Mouse (Mus musculus) heart, embryonic 14.5 days (tissue): ENCODE data around the gene Tekt4. TPM values are rescaled to one million over a fixed set of nuclear protein-coding genes. Genes with fewer than 3 reads are reported as not detected.
A peak's percentile ranks its signal among the peaks of the same experiment; 100 is the strongest.

ENCODE experiments used
- ATAC-seq: fragments of 200-750 bp; cut with Nextera tagmentation; 2 replicates; pipeline ENCODE4 v1.8.0; 2017; ENCODE audit warnings: low read depth, moderate TSS enrichment; ENCODE audit not compliant: insufficient number of reproducible peaks, insufficient read depth, low FRiP score
- H3K27ac ChIP-seq, 2 experiments: fragments of 200-500 bp in 1 of 2; fragments of 300-500 bp in 1 of 2; sonication (generic) in 1 of 2; replicated peaks in 1 of 2; 2 replicates each; pipeline ENCODE4 v1.5.1; 2012 to 2014; ENCODE audit warnings: low read depth in 2 of 2, low read length in 2 of 2, control low read depth in 1 of 2, mild to moderate bottlenecking in 1 of 2, mixed read lengths in 1 of 2; ENCODE audit not compliant: control insufficient read depth in 1 of 2, insufficient read depth in 1 of 2
- H3K27me3 ChIP-seq: fragments of 300-500 bp; sonication (generic); 2 replicates; pipeline ENCODE4 v1.6.1; 2014; ENCODE audit warnings: mild to moderate bottlenecking, low read length, control low read depth; ENCODE audit not compliant: control insufficient read depth, insufficient read depth
- H3K36me3 ChIP-seq: fragments of 300-500 bp; sonication (generic); 2 replicates; pipeline ENCODE4 v1.6.1; 2014; ENCODE audit warnings: mild to moderate bottlenecking, control low read depth, low read length, mixed read lengths; ENCODE audit not compliant: control insufficient read depth, insufficient read depth
- H3K4me1 ChIP-seq, 2 experiments: fragments of 200-500 bp in 1 of 2; fragments of 300-500 bp in 1 of 2; sonication (generic) in 1 of 2; 2 replicates each; pipeline ENCODE4 v1.6.1; 2012 to 2014; ENCODE audit warnings: low read length in 2 of 2, control low read depth in 1 of 2, mixed read lengths in 1 of 2; ENCODE audit not compliant: control insufficient read depth in 2 of 2, insufficient read depth in 2 of 2
- H3K4me2 ChIP-seq: fragments of 300-500 bp; sonication (generic); 2 replicates; pipeline ENCODE4 v1.6.1; 2014; ENCODE audit warnings: mild to moderate bottlenecking, low read length
- H3K4me3 ChIP-seq, 2 experiments: fragments of 200-500 bp in 1 of 2; fragments of 300-500 bp in 1 of 2; sonication (generic) in 1 of 2; 2 replicates each; pipeline ENCODE4 v1.5.1; 2012 to 2014; ENCODE audit warnings: low read length in 2 of 2, mild to moderate bottlenecking in 2 of 2, control low read depth in 1 of 2, low read depth in 1 of 2, moderate library complexity in 1 of 2; ENCODE audit not compliant: control insufficient read depth in 1 of 2, insufficient read depth in 1 of 2
- H3K9ac ChIP-seq: fragments of 300-500 bp; sonication (generic); 2 replicates; pipeline ENCODE4 v1.6.1; 2014; ENCODE audit warnings: mild to moderate bottlenecking, low read length
- H3K9me3 ChIP-seq: fragments of 300-500 bp; sonication (generic); 2 replicates; pipeline ENCODE4 v1.6.1; 2016; ENCODE audit warnings: low read length, control low read depth; ENCODE audit not compliant: control insufficient read depth
- WGBS: fragments of 180-500 bp; shearing (Covaris S2); extraction: QIAGEN DNeasy Blood & Tissue Kit; methylation state at CpG from one replicate; pipeline ENCODE4 v1.1.7; 2014; 5-methylcytosine and 5-hydroxymethylcytosine counted together
- polyA plus RNA-seq: library from polyadenylated mRNA; unstranded; fragments of >200 nt; fragmentation: Nextera tagmentation; extraction: Ambion mirVana; gene quantifications from 2 replicates; pipeline ENCODE4 v1.2.1, GENCODE M21; 2014

The Tekt4 gene
- polyA plus RNA-seq, 1 experiment from 2014 or later, result 0.47 TPM

GRCm38 (mm10) chr17:25410786-25411185 lies 43.6 kb upstream of the Tekt4 start:
- Histone ChIP-seq H3K9ac (peak overlapping the region; percentile 45; the same call in 1 of the 2 replicates), H3K27ac (peak overlapping the region; percentile 60 to 65), H3K27me3 (no peaks in the 10 kb centered on the region), H3K4me2 (no peak overlapping the region), H3K4me1 (peaks cover 69 to 77% of the 10 kb centered on the region in 2 experiments), H3K36me3 (no peaks in the 10 kb centered on the region), H3K9me3 (no peaks in the 10 kb centered on the region), H3K4me3 (no peak overlapping the region)
- no peak for ATAC-seq
- 32% methylated on average over 7 of the region's 7 CpGs for WGBS

- H3K27ac ChIP-seq, result peak overlapping the region; percentile 60 to 65
- no peaks in the 10 kb centered on the region for H3K9me3 ChIP-seq
- H3K4me1 ChIP-seq, result peaks cover 69 to 77% of the 10 kb centered on the region in 2 experiments
- no peaks in the 10 kb centered on the region for H3K36me3 ChIP-seq
- ATAC-seq, result no peak
- no peak overlapping the region for H3K4me2 ChIP-seq
- no peaks in the 10 kb centered on the region for H3K27me3 ChIP-seq
- WGBS, result 29% methylated on average over 4 of the region's 4 CpGs
- no peak overlapping the region for H3K4me3 ChIP-seq
- no peak overlapping the region for H3K9ac ChIP-seq
Observed at GRCm38 (mm10) chr17:25411251-25411650, 43.2 kb upstream of the Tekt4 start.

- H3K36me3 ChIP-seq, result 0 out of 2 replicates have a peak, but pooled peaks cover 3% of the 10 kb centered on the region
- H3K4me2 ChIP-seq, result no peak overlapping the region
- WGBS, result 45% methylated on average over 4 of the region's 4 CpGs
- no peaks in the 10 kb centered on the region for H3K27me3 ChIP-seq
- H3K4me1 ChIP-seq, result peaks cover 68 to 70% of the 10 kb centered on the region in 2 experiments
- no peak overlapping the region for H3K4me3 ChIP-seq
- ATAC-seq, result no peak
- no peaks in the 10 kb centered on the region for H3K9me3 ChIP-seq
- no peak overlapping the region for H3K9ac ChIP-seq
- peak overlapping the region in 1 of 2 experiments; percentile 54; a peak in 2 of 4 replicates for H3K27ac ChIP-seq
Observed at GRCm38 (mm10) chr17:25414209-25414608, 40.2 kb upstream of the Tekt4 start.

- Histone ChIP-seq H3K4me1 (peaks cover 64 to 70% of the 10 kb centered on the region in 2 experiments), H3K4me2 (no peak overlapping the region), H3K27me3 (no peaks in the 10 kb centered on the region), H3K4me3 (no peak overlapping the region), H3K9me3 (no peaks in the 10 kb centered on the region), H3K9ac (0 out of 2 replicates have a peak overlapping the region, but pooled peaks have one; percentile 21), H3K36me3 (0 out of 2 replicates have a peak, but pooled peaks cover 3% of the 10 kb centered on the region), H3K27ac (peak overlapping the region in 1 of 2 experiments; percentile 54; a peak in 2 of 4 replicates)
- 43% methylated on average over 3 of the region's 3 CpGs for WGBS
- no peak for ATAC-seq
Observed at GRCm38 (mm10) chr17:25414917-25415316, 39.5 kb upstream of the Tekt4 start.

- Histone ChIP-seq H3K27ac (peak overlapping the region; percentile 54 to 65), H3K4me3 (no peak overlapping the region), H3K4me1 (peaks cover 58 to 68% of the 10 kb centered on the region in 2 experiments), H3K36me3 (0 out of 2 replicates have a peak, but pooled peaks cover 5% of the 10 kb centered on the region), H3K9me3 (no peaks in the 10 kb centered on the region), H3K9ac (peak overlapping the region; percentile 2; the same call in 1 of the 2 replicates), H3K27me3 (no peaks in the 10 kb centered on the region), H3K4me2 (peak overlapping the region; percentile 8; the same call in 1 of the 2 replicates)
- 9% methylated on average over 6 of the region's 6 CpGs for WGBS
- ATAC-seq, result no peak
Observed at GRCm38 (mm10) chr17:25415421-25415913, 38.9 kb upstream of the Tekt4 start.

- Histone ChIP-seq H3K9me3 (no peaks in the 10 kb centered on the region), H3K4me2 (peak overlapping the region; percentile 28; the same call in 1 of the 2 replicates), H3K9ac (peak overlapping the region; percentile 2; the same call in 1 of the 2 replicates), H3K36me3 (0 out of 2 replicates have a peak, but pooled peaks cover 6% of the 10 kb centered on the region), H3K27me3 (no peaks in the 10 kb centered on the region), H3K4me3 (no peak overlapping the region), H3K4me1 (peaks cover 52 to 60% of the 10 kb centered on the region in 2 experiments), H3K27ac (peak overlapping the region; percentile 54 to 65)
- peak; percentile 32; the same call in 1 of the 2 replicates for ATAC-seq
- 13% methylated on average over 3 of the region's 3 CpGs for WGBS
Observed at GRCm38 (mm10) chr17:25416219-25416618, 38.2 kb upstream of the Tekt4 start.

- no peaks in the 10 kb centered on the region for H3K27me3 ChIP-seq
- no peak for ATAC-seq
- no peak overlapping the region for H3K4me2 ChIP-seq
- H3K4me1 ChIP-seq, result peaks cover 50 to 60% of the 10 kb centered on the region in 2 experiments
- no peak overlapping the region for H3K27ac ChIP-seq
- no peak overlapping the region for H3K4me3 ChIP-seq
- H3K36me3 ChIP-seq, result peaks cover 7% of the 10 kb centered on the region; the same call in 1 of the 2 replicates
- H3K9ac ChIP-seq, result no peak overlapping the region
- no peaks in the 10 kb centered on the region for H3K9me3 ChIP-seq
- WGBS, result 54% methylated on average over 6 of the region's 6 CpGs
Observed at GRCm38 (mm10) chr17:25417990-25418389, 36.4 kb upstream of the Tekt4 start.
